Mouse (Mus musculus) hindbrain, embryonic 13.5 days (tissue): ENCODE results near the gene Slc34a2. TPM values are rescaled to one million over a fixed set of nuclear protein-coding genes. Genes with fewer than 3 reads are reported as not detected.

ENCODE experiments used
- ATAC-seq: fragments of 200-750 bp; cut with Nextera tagmentation; 2 replicates; pipeline ENCODE4 v1.8.0; 2017; ENCODE audit warnings: moderate TSS enrichment; ENCODE audit not compliant: low FRiP score
- H3K27ac ChIP-seq: fragments of 300-500 bp; sonication (generic); 2 replicates; pipeline ENCODE4 v1.5.1; 2015; ENCODE audit warnings: inconsistent platforms, mild to moderate bottlenecking, moderate library complexity
- H3K27me3 ChIP-seq: fragments of 300-500 bp; sonication (generic); 2 replicates; pipeline ENCODE4 v1.6.1; 2015; ENCODE audit warnings: mild to moderate bottlenecking, inconsistent platforms
- H3K36me3 ChIP-seq: fragments of 300-500 bp; sonication (generic); 2 replicates; pipeline ENCODE4 v1.6.1; 2015; ENCODE audit warnings: mild to moderate bottlenecking, inconsistent platforms
- H3K4me1 ChIP-seq: fragments of 300-500 bp; sonication (generic); replicated peaks from 2 replicates; pipeline ENCODE4 v1.6.1; 2015; ENCODE audit warnings: inconsistent platforms
- H3K4me2 ChIP-seq: fragments of 300-500 bp; sonication (generic); 2 replicates; pipeline ENCODE4 v1.6.1; 2015; ENCODE audit warnings: inconsistent platforms, mild to moderate bottlenecking, moderate library complexity
- H3K4me3 ChIP-seq: fragments of 300-500 bp; sonication (generic); 2 replicates; pipeline ENCODE4 v1.5.1; 2015; ENCODE audit warnings: mild to moderate bottlenecking, inconsistent platforms
- H3K9ac ChIP-seq: fragments of 300-500 bp; sonication (generic); 2 replicates; pipeline ENCODE4 v1.6.1; 2015; ENCODE audit warnings: mild to moderate bottlenecking, inconsistent platforms
- H3K9me3 ChIP-seq: fragments of 300-500 bp; sonication (generic); 2 replicates; pipeline ENCODE4 v1.6.1; 2016; ENCODE audit warnings: inconsistent platforms
- WGBS: fragments of 180-500 bp; shearing (Covaris S2); methylation state at CpG from one replicate; pipeline ENCODE4 v1.1.7; 2015; 5-methylcytosine and 5-hydroxymethylcytosine counted together
- polyA plus RNA-seq: library from polyadenylated mRNA; unstranded; fragments of >200 nt; fragmentation: Nextera tagmentation; extraction: Ambion mirVana; gene quantifications from 2 replicates; pipeline ENCODE4 v1.2.1, GENCODE M21; 2015

Gene Slc34a2
- polyA plus RNA-seq, 1 experiment from 2014 or later = not detected

GRCm38 (mm10) chr5:53104177-53104855 is 66.4 kb downstream of the Slc34a2 start:
- Histone ChIP-seq H3K36me3 (no peaks in the 10 kb centered on the region), H3K9ac (no peak overlapping the region), H3K4me1 (no peaks in the 10 kb centered on the region), H3K27me3 (no peaks in the 10 kb centered on the region), H3K9me3 (no peaks in the 10 kb centered on the region), H3K4me2 (no peak overlapping the region), H3K4me3 (no peak overlapping the region), H3K27ac (no peak overlapping the region)
- 69% methylated on average over 13 of the region's 13 CpGs for WGBS
- ATAC-seq = no peak

GRCm38 (mm10) chr5:53105716-53106115 is 67.8 kb downstream of the Slc34a2 start:
- Histone ChIP-seq H3K27me3 (no peaks in the 10 kb centered on the region), H3K9me3 (no peaks in the 10 kb centered on the region), H3K4me2 (no peak overlapping the region), H3K4me3 (no peak overlapping the region), H3K9ac (no peak overlapping the region), H3K27ac (no peak overlapping the region), H3K4me1 (peaks cover 8% of the 10 kb centered on the region), H3K36me3 (no peaks in the 10 kb centered on the region)
- no peak for ATAC-seq
- 75% methylated on average over 8 of the region's 8 CpGs for WGBS

DNA sequence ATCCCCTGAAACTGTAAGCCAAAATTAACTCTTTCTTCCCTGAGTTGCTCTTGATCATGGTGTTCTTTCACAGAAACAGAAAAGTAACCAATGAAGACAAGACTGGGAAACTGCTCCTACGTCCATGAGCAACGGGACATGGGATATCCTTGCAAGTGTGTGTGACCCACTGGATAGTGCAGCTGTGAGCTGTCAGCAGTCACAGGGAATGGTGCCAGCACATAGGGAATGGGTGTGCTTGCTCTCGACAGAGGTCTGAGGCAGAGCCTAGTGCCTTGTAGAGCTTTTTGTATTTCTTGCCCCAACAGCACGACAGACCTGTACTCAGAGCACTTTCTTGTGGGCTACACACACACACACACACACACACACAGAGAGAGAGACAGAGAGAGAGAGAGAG is 68.2 kb downstream of the Slc34a2 start:
- no peak overlapping the region for H3K4me3 ChIP-seq
- H3K9ac ChIP-seq = no peak overlapping the region
- peaks cover 10% of the 10 kb centered on the region for H3K4me1 ChIP-seq
- WGBS = 80% methylated on average over 4 of the region's 4 CpGs
- no peak overlapping the region for H3K27ac ChIP-seq
- no peaks in the 10 kb centered on the region for H3K27me3 ChIP-seq
- no peak overlapping the region for H3K4me2 ChIP-seq
- no peaks in the 10 kb centered on the region for H3K9me3 ChIP-seq
- no peak for ATAC-seq
- no peaks in the 10 kb centered on the region for H3K36me3 ChIP-seq

GRCm38 (mm10) chr5:53106731-53107130 is 68.8 kb downstream of the Slc34a2 start:
- Histone ChIP-seq H3K9me3 (no peaks in the 10 kb centered on the region), H3K36me3 (no peaks in the 10 kb centered on the region), H3K4me2 (no peak overlapping the region), H3K4me3 (no peak overlapping the region), H3K27ac (no peak overlapping the region), H3K4me1 (peaks cover 15% of the 10 kb centered on the region), H3K9ac (no peak overlapping the region), H3K27me3 (no peaks in the 10 kb centered on the region)
- no peak for ATAC-seq
- WGBS = 60% methylated on average over 4 of the region's 4 CpGs

GRCm38 (mm10) chr5:53108026-53108425 is 70.1 kb downstream of the Slc34a2 start:
- Histone ChIP-seq H3K27ac (no peak overlapping the region), H3K4me1 (peaks cover 15% of the 10 kb centered on the region), H3K4me2 (no peak overlapping the region), H3K9ac (no peak overlapping the region), H3K9me3 (0 out of 2 replicates have a peak, but pooled peaks cover 4% of the 10 kb centered on the region), H3K4me3 (no peak overlapping the region), H3K36me3 (peaks cover under 1% of the 10 kb centered on the region; the same call in 1 of the 2 replicates), H3K27me3 (no peaks in the 10 kb centered on the region)
- 86% methylated on average over 9 of the region's 9 CpGs for WGBS
- ATAC-seq = no peak

DNA sequence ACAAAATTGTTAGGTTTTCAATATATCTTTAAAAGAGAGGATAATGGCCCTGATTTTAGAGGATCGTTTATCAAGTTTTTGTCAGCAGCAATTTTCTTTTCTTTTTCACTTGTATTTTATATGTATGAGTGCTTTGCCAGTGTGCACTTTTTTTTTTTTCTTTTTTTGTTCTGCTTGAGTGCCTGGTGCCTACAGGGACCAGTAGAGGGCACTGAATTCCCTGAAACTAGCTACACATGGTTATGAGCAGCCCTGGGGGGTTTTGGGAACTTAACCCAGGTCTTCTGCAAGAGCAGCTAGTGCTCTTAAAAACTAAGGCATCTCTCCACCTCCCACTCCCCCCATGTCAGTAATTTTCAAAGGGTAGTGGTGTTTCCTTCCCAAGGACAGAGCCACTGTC is 70.8 kb downstream of the Slc34a2 start:
- 82% methylated on average over 1 of the region's 1 CpGs for WGBS
- no peaks in the 10 kb centered on the region for H3K27me3 ChIP-seq
- H3K4me1 ChIP-seq = peaks cover 15% of the 10 kb centered on the region
- H3K9ac ChIP-seq = no peak overlapping the region
- H3K4me2 ChIP-seq = no peak overlapping the region
- H3K27ac ChIP-seq = no peak overlapping the region
- 0 out of 2 replicates have a peak, but pooled peaks cover 6% of the 10 kb centered on the region for H3K9me3 ChIP-seq
- H3K4me3 ChIP-seq = no peak overlapping the region
- ATAC-seq = no peak
- peaks cover 3% of the 10 kb centered on the region; the same call in 1 of the 2 replicates for H3K36me3 ChIP-seq

GRCm38 (mm10) chr5:53110225-53110624 is 72.3 kb downstream of the Slc34a2 start:
- Histone ChIP-seq H3K27ac (no peak overlapping the region), H3K4me2 (no peak overlapping the region), H3K9ac (no peak overlapping the region), H3K27me3 (no peaks in the 10 kb centered on the region), H3K4me1 (peaks cover 22% of the 10 kb centered on the region), H3K36me3 (peaks cover 3% of the 10 kb centered on the region; the same call in 1 of the 2 replicates), H3K9me3 (0 out of 2 replicates have a peak, but pooled peaks cover 6% of the 10 kb centered on the region), H3K4me3 (no peak overlapping the region)
- no peak for ATAC-seq
- WGBS = 48% methylated on average over 4 of the region's 4 CpGs

DNA sequence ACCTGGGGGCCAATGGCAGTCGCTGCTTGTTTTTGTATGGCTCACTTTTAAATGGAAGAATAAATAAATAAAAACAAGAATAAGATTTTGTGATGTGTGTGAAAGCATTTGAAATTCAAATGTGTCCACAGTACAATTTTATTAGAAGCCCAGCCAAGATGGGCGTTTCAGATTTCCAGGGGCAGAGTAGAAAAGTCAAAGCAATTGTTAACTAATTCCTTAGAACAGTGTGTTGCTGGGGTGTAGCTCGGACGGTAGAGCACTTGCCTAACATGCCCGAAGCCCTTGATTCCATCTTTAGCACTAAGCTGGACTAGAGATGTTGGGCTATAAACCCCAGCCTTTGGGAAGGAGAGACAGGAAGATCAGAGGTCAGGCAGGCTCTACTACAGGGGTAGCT is 73.2 kb downstream of the Slc34a2 start:
- Histone ChIP-seq H3K4me1 (peaks cover 22% of the 10 kb centered on the region), H3K4me3 (no peak overlapping the region), H3K9me3 (0 out of 2 replicates have a peak, but pooled peaks cover 6% of the 10 kb centered on the region), H3K9ac (no peak overlapping the region), H3K36me3 (peaks cover 3% of the 10 kb centered on the region; the same call in 1 of the 2 replicates), H3K27ac (no peak overlapping the region), H3K4me2 (no peak overlapping the region), H3K27me3 (no peaks in the 10 kb centered on the region)
- WGBS = 49% methylated on average over 5 of the region's 5 CpGs
- ATAC-seq = no peak

- no peak overlapping the region for H3K9ac ChIP-seq
- 0 out of 2 replicates have a peak, but pooled peaks cover 6% of the 10 kb centered on the region for H3K9me3 ChIP-seq
- peaks cover 5% of the 10 kb centered on the region; the same call in 1 of the 2 replicates for H3K36me3 ChIP-seq
- H3K27me3 ChIP-seq = no peaks in the 10 kb centered on the region
- H3K4me3 ChIP-seq = no peak overlapping the region
- H3K27ac ChIP-seq = no peak overlapping the region
- 94% methylated on average over 5 of the region's 5 CpGs for WGBS
- no peak overlapping the region for H3K4me2 ChIP-seq
- peaks cover 22% of the 10 kb centered on the region for H3K4me1 ChIP-seq
- ATAC-seq = no peak
Observed at GRCm38 (mm10) chr5:53112942-53113341, 75.1 kb downstream of the Slc34a2 start.

DNA sequence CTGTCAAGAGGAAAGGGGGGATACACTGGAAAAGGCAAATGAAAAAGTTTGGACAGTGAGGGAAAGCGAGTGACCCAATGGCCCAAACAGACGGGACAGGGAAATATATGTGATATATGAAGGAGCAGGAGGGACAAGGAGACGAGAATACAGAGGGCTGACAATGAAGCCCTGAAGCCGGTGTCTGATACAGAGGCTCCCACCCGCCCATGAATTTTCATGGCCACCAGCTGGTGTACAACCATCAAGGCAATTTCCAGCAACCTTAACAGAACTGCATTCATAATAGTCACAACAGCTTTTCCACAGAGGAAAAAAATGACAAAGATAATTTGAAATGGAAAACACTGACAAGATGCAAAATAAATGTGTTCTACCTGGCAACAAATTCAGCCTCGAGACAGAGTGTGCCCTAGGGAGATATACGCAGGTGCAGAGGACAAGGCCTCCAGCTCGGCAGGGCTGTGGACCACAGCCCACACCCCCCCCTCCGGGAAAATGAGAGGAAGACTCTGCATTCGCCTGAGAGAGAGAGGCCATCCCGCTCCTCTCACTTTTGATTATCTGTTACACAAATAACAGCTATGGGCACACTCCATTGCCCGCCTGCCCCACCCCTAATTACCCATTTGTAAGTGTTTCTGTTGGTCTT is 76.9 kb downstream of the Slc34a2 start:
- ATAC-seq = peak; percentile 66; the same call in 1 of the 2 replicates
- Histone ChIP-seq H3K9me3 (0 out of 2 replicates have a peak, but pooled peaks cover 6% of the 10 kb centered on the region), H3K27ac (peak overlapping the region; percentile 30; the same call in 1 of the 2 replicates), H3K36me3 (peaks cover 5% of the 10 kb centered on the region; the same call in 1 of the 2 replicates), H3K4me1 (peaks cover 22% of the 10 kb centered on the region), H3K4me2 (no peak overlapping the region), H3K4me3 (no peak overlapping the region), H3K27me3 (no peaks in the 10 kb centered on the region), H3K9ac (no peak overlapping the region)
- 40% methylated on average over 12 of the region's 12 CpGs for WGBS

GRCm38 (mm10) chr5:53118212-53118611 is 80.3 kb downstream of the Slc34a2 start:
- peaks cover 12% of the 10 kb centered on the region for H3K4me1 ChIP-seq
- peaks cover 7% of the 10 kb centered on the region; the same call in 1 of the 2 replicates for H3K36me3 ChIP-seq
- no peak overlapping the region for H3K9ac ChIP-seq
- 0 out of 2 replicates have a peak, but pooled peaks cover under 1% of the 10 kb centered on the region for H3K9me3 ChIP-seq
- H3K4me3 ChIP-seq = no peak overlapping the region
- WGBS = 89% methylated on average over 8 of the region's 8 CpGs
- H3K27ac ChIP-seq = no peak overlapping the region
- no peak overlapping the region for H3K4me2 ChIP-seq
- no peaks in the 10 kb centered on the region for H3K27me3 ChIP-seq
- ATAC-seq = no peak

DNA sequence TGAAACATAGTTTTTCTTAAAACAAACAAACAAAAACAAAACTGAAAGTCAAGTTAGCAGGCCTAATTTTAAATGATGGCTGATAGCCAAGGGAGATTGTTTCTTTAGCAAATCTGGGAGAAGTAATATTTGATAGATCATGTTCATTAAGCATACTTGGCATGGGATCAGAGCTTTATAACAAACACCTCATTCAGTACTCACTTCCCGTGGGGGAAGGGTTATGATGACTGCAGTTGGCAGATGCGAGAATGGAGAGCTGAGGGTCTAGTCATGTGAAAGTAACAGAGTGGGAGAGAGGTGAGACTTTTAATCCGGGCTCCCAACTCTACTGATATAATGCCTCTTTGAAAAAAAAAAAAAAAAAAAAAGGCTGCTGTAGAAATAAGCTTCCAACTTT is 81.8 kb downstream of the Slc34a2 start:
- no peaks in the 10 kb centered on the region for H3K9me3 ChIP-seq
- H3K4me1 ChIP-seq = peaks cover 9% of the 10 kb centered on the region
- 58% methylated on average over 3 of the region's 3 CpGs for WGBS
- ATAC-seq = no peak
- H3K9ac ChIP-seq = no peak overlapping the region
- H3K36me3 ChIP-seq = peaks cover 7% of the 10 kb centered on the region; the same call in 1 of the 2 replicates
- no peak overlapping the region for H3K4me3 ChIP-seq
- no peaks in the 10 kb centered on the region for H3K27me3 ChIP-seq
- no peak overlapping the region for H3K27ac ChIP-seq
- H3K4me2 ChIP-seq = no peak overlapping the region
